Mouse (Mus musculus) mouse trophoblast stem cell (cell line): ENCODE data around the gene Adcy3.

Experiments used
- in situ Hi-C, 2 experiments: fragments of 300-500 bp; cut with MseI, MboI; formaldehyde crosslinking; loops; 2 replicates in 1 of 2; 3 replicates in 1 of 2; pipeline ENCODE4 v1.15.1; 2025

Adcy3 gene

GRCm38 (mm10) chr12:4243805-4244204 lies 110.9 kb downstream of the Adcy3 start:
- in situ Hi-C loops, result no loop called here

- in situ Hi-C loops, result no loop called here
These were observed 112.8 kb downstream of the Adcy3 start for GRCm38 (mm10) chr12:4245742-4246141.

GRCm38 (mm10) chr12:4249786-4250185 lies 116.9 kb downstream of the Adcy3 start:
- in situ Hi-C loops, result no loop called here

GRCm38 (mm10) chr12:4252742-4253655 lies 120.1 kb downstream of the Adcy3 start:
- in situ Hi-C loops, result no loop called here
